Mouse (Mus musculus) stomach, embryonic 16.5 days (tissue): Measurements from ENCODE around the gene Gstm3. TPM values are rescaled to one million over a fixed set of nuclear protein-coding genes. Genes with fewer than 3 reads are reported as not detected.
A peak's percentile ranks its signal among the peaks of the same experiment; 100 is the strongest.

Experiments
- ATAC-seq: fragments of 200-750 bp; cut with Nextera tagmentation; 2 replicates; pipeline ENCODE4 v1.8.0; 2017; ENCODE audit warnings: moderate number of reproducible peaks, moderate TSS enrichment; ENCODE audit not compliant: insufficient read depth, low FRiP score
- H3K27ac ChIP-seq: fragments of 300-500 bp; sonication (generic); 2 replicates; pipeline ENCODE4 v1.5.1; 2014; ENCODE audit warnings: low read length
- H3K27me3 ChIP-seq: fragments of 300-500 bp; sonication (generic); 2 replicates; pipeline ENCODE4 v1.6.1; 2014; ENCODE audit warnings: low read length, control low read depth, mixed read lengths; ENCODE audit not compliant: control insufficient read depth, insufficient read depth
- H3K36me3 ChIP-seq: fragments of 300-500 bp; sonication (generic); 2 replicates; pipeline ENCODE4 v1.6.1; 2014; ENCODE audit warnings: low read length; ENCODE audit not compliant: control insufficient read depth, insufficient read depth
- H3K4me1 ChIP-seq: fragments of 300-500 bp; sonication (generic); 2 replicates; pipeline ENCODE4 v1.6.1; 2014; ENCODE audit warnings: low read length, control low read depth, mixed read lengths; ENCODE audit not compliant: control insufficient read depth, insufficient read depth
- H3K4me2 ChIP-seq: fragments of 300-500 bp; sonication (generic); 2 replicates; pipeline ENCODE4 v1.6.1; 2014; ENCODE audit warnings: low read depth, low read length, mixed read lengths
- H3K4me3 ChIP-seq: fragments of 300-500 bp; sonication (generic); replicated peaks from 2 replicates; pipeline ENCODE4 v1.5.1; 2014; ENCODE audit warnings: mild to moderate bottlenecking, low read length
- H3K9ac ChIP-seq: fragments of 300-500 bp; sonication (generic); 2 replicates; pipeline ENCODE4 v1.6.1; 2014; ENCODE audit warnings: low read length
- H3K9me3 ChIP-seq: fragments of 300-500 bp; sonication (generic); replicated peaks from 2 replicates; pipeline ENCODE4 v1.6.1; 2016; ENCODE audit warnings: low read length, control low read depth; ENCODE audit not compliant: control insufficient read depth
- WGBS: fragments of 180-500 bp; shearing (Covaris S2); extraction: QIAGEN DNeasy Blood & Tissue Kit; methylation state at CpG from one replicate; pipeline ENCODE4 v1.1.7; 2014; 5-methylcytosine and 5-hydroxymethylcytosine counted together
- polyA plus RNA-seq: library from polyadenylated mRNA; unstranded; fragments of >200 nt; fragmentation: Nextera tagmentation; extraction: Ambion mirVana; gene quantifications from 2 replicates; pipeline ENCODE4 v1.2.1, GENCODE M21; 2015

Gene Gstm3
- polyA plus RNA-seq, 1 experiment from 2014 or later, result 63.5 TPM

DNA sequence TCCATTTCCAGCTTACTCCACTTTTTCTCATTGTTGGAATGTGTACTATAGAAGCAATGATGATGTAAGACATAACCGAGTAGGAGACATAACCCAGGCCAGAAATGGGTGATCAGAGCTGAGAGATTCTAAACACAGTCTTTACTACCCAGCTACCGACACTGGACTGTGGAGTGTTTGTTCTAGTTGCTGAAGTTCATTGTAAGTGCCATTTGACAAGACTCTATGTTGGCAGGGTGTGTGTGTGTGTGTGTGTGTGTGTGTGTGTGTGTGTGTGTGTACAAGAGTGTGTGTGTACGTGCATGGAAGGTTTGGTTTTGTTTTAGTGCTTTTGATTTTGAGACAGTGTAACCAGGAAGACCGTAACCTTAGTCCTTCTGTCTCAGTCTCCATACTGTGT, 39.4 kb downstream of the Gstm3 start:
- H3K27me3 ChIP-seq, result no peaks in the 10 kb centered on the region
- peaks cover 6% of the 10 kb centered on the region; the same call in 1 of the 2 replicates for H3K4me1 ChIP-seq
- H3K27ac ChIP-seq, result no peak overlapping the region
- ATAC-seq, result no peak
- no peak overlapping the region for H3K4me3 ChIP-seq
- H3K9me3 ChIP-seq, result no peaks in the 10 kb centered on the region
- H3K36me3 ChIP-seq, result no peaks in the 10 kb centered on the region
- 74% methylated on average over 4 of the region's 4 CpGs for WGBS
- H3K4me2 ChIP-seq, result no peak overlapping the region
- no peak overlapping the region for H3K9ac ChIP-seq

- no peaks in the 10 kb centered on the region for H3K36me3 ChIP-seq
- WGBS, result 76% methylated on average over 4 of the region's 4 CpGs
Measured at GRCm38 (mm10) chr3:107929243-107929642, 39.8 kb downstream of the Gstm3 start.

DNA sequence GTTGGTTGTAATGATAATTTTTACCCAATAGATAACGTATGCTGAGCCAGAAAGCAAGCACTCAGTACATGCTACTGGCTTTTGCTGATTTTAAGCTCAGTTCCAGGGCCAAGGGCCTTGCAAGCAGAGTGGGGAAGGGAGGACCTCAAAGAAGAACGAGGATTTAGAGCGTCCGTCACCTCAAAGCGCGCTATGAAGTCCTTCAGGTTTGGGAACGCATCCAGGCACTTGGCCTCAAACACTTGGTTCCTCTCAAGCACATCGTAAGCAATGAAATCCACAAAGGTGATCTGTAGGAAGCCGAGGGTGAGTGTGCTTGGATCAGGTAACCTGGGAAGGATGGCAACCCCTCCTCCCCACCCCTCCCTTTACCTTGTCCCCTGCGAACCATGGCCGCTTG, 40.4 kb downstream of the Gstm3 start:
- Histone ChIP-seq H3K9me3 (no peaks in the 10 kb centered on the region), H3K36me3 (no peaks in the 10 kb centered on the region), H3K27ac (no peak overlapping the region), H3K4me1 (peaks cover 6% of the 10 kb centered on the region; the same call in 1 of the 2 replicates), H3K4me2 (no peak overlapping the region), H3K4me3 (no peak overlapping the region), H3K9ac (peak overlapping the region; percentile 10; the same call in 1 of the 2 replicates), H3K27me3 (no peaks in the 10 kb centered on the region)
- ATAC-seq, result no peak
- 86% methylated on average over 11 of the region's 11 CpGs for WGBS

More at GRCm38 (mm10) chr3:107929243-107929642, 39.8 kb downstream of the Gstm3 start:
- ATAC-seq, result no peak
- H3K4me2 ChIP-seq, result no peak overlapping the region
- H3K4me1 ChIP-seq, result peaks cover 6% of the 10 kb centered on the region; the same call in 1 of the 2 replicates
- no peak overlapping the region for H3K4me3 ChIP-seq
- no peaks in the 10 kb centered on the region for H3K9me3 ChIP-seq
- no peaks in the 10 kb centered on the region for H3K27me3 ChIP-seq
- H3K27ac ChIP-seq, result no peak overlapping the region
- H3K9ac ChIP-seq, result no peak overlapping the region

GRCm38 (mm10) chr3:107927841-107928240, 41.2 kb downstream of the Gstm3 start:
- no peaks in the 10 kb centered on the region for H3K27me3 ChIP-seq
- H3K4me2 ChIP-seq, result no peak overlapping the region
- ATAC-seq, result no peak
- no peak overlapping the region for H3K4me3 ChIP-seq
- H3K9ac ChIP-seq, result no peak overlapping the region
- WGBS, result 83% methylated on average over 3 of the region's 3 CpGs
- no peaks in the 10 kb centered on the region for H3K9me3 ChIP-seq
- H3K27ac ChIP-seq, result no peak overlapping the region
- no peaks in the 10 kb centered on the region for H3K36me3 ChIP-seq
- H3K4me1 ChIP-seq, result peaks cover 6% of the 10 kb centered on the region; the same call in 1 of the 2 replicates

GRCm38 (mm10) chr3:107925335-107925734, 43.7 kb downstream of the Gstm3 start:
- H3K4me1 ChIP-seq, result no peaks in the 10 kb centered on the region
- H3K27ac ChIP-seq, result no peak overlapping the region
- no peaks in the 10 kb centered on the region for H3K9me3 ChIP-seq
- ATAC-seq, result no peak
- no peaks in the 10 kb centered on the region for H3K36me3 ChIP-seq
- no peaks in the 10 kb centered on the region for H3K27me3 ChIP-seq
- 90% methylated on average over 3 of the region's 3 CpGs for WGBS
- H3K9ac ChIP-seq, result no peak overlapping the region
- no peak overlapping the region for H3K4me3 ChIP-seq
- no peak overlapping the region for H3K4me2 ChIP-seq

DNA sequence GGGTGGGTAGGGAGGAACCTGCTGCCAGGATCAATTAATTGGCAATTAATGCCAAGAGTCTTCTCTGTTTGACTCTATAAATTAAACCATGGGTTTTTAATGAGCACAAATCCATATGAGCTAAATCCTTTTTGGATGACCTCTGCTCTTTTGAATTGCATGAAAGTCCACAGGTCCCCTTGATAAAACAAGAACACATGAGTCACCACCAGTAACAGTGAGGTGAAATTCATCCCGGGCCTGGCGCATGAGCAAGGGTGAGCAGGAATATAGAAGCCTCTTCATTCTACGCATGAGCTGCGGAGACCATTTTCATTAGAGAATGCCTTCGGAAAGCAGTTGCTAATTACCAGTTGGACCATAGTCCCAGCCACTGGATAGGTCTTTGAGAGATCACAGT, 48.7 kb downstream of the Gstm3 start:
- no peak for ATAC-seq

GRCm38 (mm10) chr3:107917783-107918408, 51.2 kb downstream of the Gstm3 start:
- no peak for ATAC-seq
- Histone ChIP-seq H3K27me3 (no peaks in the 10 kb centered on the region), H3K27ac (no peak overlapping the region), H3K36me3 (no peaks in the 10 kb centered on the region), H3K4me3 (no peak overlapping the region), H3K9me3 (no peaks in the 10 kb centered on the region), H3K4me2 (no peak overlapping the region), H3K4me1 (no peaks in the 10 kb centered on the region), H3K9ac (no peak overlapping the region)
- 54% methylated on average over 7 of the region's 7 CpGs for WGBS

More for the DNA sequence above, 48.7 kb downstream of the Gstm3 start:
- H3K27ac ChIP-seq, result no peak overlapping the region
- 88% methylated on average over 5 of the region's 5 CpGs for WGBS
- no peak overlapping the region for H3K4me3 ChIP-seq
- no peaks in the 10 kb centered on the region for H3K36me3 ChIP-seq
- no peaks in the 10 kb centered on the region for H3K27me3 ChIP-seq
- H3K9me3 ChIP-seq, result no peaks in the 10 kb centered on the region
- no peaks in the 10 kb centered on the region for H3K4me1 ChIP-seq
- H3K4me2 ChIP-seq, result no peak overlapping the region
- no peak overlapping the region for H3K9ac ChIP-seq

DNA sequence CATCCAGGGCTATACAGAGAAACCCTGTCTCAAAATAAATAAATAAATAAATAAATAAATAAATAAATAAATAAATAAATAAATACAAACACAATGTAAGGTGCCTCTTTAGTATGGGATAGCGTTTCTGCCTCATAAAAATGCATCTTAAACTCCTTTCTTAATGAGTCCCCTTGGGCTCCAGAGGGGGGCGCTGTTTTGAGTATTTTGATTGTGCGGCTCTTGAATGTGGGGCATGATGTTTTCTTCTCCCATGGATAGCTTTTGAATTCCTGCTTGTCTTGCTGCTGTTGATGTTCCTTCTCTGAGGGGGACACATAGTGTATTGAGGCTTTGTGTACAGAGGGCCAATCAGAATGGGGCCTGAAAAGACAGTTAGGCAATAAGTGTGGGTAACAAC, 52.0 kb downstream of the Gstm3 start:
- Histone ChIP-seq H3K9me3 (no peaks in the 10 kb centered on the region), H3K9ac (no peak overlapping the region), H3K36me3 (no peaks in the 10 kb centered on the region), H3K4me1 (no peaks in the 10 kb centered on the region), H3K4me3 (no peak overlapping the region), H3K4me2 (no peak overlapping the region), H3K27me3 (no peaks in the 10 kb centered on the region), H3K27ac (no peak overlapping the region)
- ATAC-seq, result no peak
- WGBS, result 80% methylated on average over 3 of the region's 3 CpGs

DNA sequence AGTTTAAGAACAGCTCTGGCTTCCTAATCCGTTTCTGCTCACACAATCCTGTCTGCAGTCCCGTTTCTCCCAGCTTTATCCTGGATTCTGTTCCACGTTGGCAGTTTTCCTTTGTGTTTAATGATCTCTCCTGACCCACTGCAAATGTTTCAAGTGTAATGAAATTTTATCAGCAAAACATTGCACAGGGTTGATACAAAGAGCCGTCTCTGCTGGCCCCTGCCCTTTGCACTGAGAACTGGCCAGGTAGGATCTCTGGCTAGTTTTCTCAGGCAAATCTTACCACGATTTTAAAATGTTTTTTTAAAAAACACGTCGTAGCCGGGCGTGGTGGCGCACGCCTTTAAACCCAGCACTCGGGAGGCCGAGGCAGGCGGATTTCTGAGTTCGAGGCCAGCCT, 52.4 kb downstream of the Gstm3 start:
- no peak overlapping the region for H3K27ac ChIP-seq
- 69% methylated on average over 15 of the region's 15 CpGs for WGBS

More for the DNA sequence above, 52.4 kb downstream of the Gstm3 start:
- no peaks in the 10 kb centered on the region for H3K36me3 ChIP-seq
- H3K4me1 ChIP-seq, result no peaks in the 10 kb centered on the region
- no peak overlapping the region for H3K4me2 ChIP-seq
- no peaks in the 10 kb centered on the region for H3K9me3 ChIP-seq
- H3K9ac ChIP-seq, result no peak overlapping the region
- no peaks in the 10 kb centered on the region for H3K27me3 ChIP-seq
- H3K4me3 ChIP-seq, result no peak overlapping the region
- no peak for ATAC-seq
